Mouse (Mus musculus): ENCODE measurements around the gene Spn.
"Not testable (repeated sequence)": the region's sequence is repeated elsewhere in the genome, so short reads cannot be mapped to it uniquely, and the experiment has no call there.

Spn gene

DNA sequence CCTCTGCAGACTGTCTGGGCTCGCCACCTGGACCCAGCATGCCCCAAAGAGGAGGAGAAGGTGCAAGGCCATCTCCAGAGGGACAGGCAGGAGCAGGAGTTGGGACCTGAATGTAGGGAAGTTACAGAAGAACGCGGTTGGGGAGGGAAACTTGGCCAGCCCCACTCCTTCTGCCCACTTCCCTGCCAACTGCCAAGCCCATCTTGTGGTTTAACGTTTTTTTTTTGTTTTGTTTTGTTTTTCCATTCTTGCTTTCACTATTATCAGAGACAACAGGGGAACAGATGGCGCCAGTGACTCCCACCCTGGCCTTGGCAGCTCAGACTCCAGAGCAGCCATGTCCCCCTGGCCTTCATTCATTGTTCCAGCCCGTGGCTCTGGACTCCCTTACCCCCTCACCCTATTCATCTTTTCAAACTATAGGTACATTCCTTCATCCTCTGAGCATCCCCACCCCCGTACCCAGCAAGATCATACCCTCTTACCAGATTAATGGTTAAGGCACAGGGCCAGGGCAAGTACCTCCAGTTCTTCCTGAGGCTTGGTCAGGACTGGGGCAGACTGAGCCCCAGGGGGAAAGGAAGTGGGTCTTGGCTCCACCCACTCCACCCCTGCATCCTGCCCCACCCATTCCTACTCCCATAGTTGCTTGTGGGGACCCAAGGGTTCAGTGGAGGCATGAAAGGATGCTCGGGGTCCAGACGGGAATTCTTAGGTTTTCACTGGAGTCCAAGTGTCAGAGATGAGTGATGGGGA, at the start of gene Spn:
Gene Spn, minus strand, starts transcription at position 562 of the 756 bp plus-strand sequence.
- no peak for DNase-seq

DNA sequence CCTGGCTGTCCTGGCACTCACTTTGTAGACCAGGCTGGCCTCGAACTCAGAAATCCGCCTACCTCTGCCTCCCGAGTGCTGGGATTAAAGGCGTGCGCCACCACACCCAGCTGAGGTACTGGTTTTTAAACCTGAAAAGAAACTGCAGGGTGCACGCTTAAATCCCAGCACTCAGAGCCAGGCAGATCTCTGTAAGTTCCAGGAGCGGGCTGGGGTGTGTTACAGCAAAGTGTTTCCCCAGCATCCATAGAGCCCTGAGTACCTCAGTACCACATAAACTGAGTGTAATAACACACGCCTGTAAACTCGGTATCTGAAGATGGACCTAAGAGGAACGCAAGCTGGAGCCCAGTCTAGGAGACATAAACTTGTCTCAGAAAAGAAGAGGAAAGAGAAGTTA, 49.7 kb upstream of the Spn start:
- no peak for DNase-seq

DNA sequence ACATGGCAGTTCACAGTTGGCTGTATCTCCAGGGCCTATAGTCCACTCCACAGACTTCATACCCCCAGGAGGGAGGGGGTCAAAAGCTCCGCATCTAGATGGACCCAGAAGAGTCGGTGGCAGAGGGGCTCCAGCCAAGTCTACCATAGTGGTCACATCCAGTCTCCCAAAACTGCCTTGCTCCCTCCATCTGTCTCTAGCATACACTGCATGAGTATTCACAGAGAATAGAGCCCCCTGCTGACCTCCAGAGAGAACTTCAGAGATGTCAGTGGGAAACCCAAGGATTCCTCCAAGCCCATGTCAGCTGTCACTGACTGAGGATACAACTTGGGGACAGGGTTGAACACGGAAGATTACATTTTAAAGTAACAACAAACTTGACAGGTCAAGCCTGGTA, 48.0 kb upstream of the Spn start:
- no peak for DNase-seq

DNA sequence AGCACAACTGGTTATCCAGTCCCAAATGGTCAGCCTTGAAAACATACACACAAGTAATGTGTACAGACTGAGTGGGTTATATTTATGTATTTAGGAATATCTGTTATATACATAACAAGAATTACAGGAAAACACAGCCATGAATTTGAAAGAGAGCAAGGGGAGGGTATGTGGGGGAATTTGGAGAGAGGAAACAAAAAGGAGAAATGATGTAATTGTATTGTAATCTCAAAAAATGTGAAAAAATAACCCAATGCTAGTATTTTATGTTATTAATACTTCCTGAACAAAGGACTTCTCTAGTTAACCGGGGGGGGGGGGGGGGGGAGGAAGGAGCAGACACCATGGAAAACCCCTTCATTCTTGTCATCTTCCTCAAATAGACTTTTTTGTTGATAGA, 47.1 kb upstream of the Spn start:
- DNase-seq: no peak

DNA sequence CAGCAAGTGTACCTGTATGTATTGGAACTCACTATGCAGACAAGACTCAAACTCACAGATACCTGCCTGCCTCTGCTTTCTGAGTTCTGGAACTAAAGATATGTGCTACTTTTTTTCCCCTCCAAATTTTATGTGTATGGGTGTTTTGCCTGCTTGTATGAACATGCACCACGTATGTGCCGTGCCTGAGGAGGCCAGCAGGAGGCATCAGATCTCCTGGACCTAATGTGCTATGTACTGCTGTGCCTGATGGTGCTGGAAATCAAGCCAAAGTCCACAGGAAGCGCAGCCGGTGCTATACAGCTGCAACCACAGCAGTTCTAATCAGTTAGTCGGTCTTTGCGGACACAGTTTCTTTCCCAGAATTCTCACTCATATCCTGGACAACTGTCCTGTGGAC, 46.2 kb upstream of the Spn start:
- DNase-seq: no peak

DNA sequence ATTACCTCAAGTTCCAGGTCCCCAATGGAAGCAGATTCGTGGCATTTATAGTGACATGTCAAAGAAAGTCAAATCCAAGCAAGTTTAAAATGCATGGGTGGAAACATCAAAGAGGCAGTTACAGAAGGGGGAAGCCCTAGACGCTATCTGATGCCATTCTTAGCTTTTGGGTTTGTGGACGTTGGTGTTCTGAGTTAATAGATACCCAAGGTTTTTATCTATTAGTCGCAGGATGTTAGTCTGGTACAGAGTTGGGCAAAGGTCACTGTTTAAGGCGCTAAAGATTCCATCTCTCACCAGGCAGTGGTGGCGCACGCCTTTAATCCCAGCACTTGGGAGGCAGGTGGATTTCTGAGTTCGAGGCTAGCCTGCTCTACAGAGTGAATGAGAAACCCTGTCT, 45.7 kb upstream of the Spn start:
- no peak for DNase-seq

DNA sequence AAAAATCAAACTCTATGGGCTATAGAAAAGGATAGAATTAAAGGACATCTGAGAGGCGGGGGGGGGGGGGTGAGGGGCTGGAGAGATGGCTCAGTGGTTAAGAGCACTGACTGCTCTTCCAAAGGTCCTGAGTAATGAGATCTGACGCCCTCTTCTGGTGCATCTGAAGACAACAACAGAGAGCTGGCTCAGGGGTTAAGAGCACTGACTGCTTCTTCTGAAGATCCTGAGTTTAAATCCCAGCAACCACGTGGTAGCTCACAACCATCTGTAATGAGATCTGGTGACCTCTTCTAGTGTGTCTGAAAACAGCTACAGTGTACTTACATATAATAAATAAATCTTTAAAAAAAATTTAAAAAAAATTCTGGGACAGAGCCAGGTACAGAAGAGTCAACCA, 44.1 kb upstream of the Spn start:
- DNase-seq: not testable (repeated sequence)

DNA sequence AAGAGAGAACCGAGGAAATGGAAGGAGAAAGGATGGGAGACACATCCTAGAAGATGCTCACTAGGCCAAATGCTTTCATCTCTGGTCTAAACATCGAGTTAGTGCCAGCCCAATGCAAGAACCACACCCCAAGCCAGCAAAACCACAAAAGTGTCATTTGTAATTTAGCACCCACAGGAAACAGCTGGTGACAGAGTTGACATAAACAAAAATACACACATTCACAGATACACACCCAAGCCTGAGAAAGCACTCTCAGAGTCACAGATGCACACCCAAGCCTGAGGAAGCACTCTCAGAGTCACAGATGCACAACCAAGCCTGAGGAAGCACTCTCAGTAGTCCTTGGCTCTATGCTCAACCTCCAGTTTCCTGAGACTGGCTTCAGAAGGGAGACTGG, 43.2 kb upstream of the Spn start:
- DNase-seq: no peak

DNA sequence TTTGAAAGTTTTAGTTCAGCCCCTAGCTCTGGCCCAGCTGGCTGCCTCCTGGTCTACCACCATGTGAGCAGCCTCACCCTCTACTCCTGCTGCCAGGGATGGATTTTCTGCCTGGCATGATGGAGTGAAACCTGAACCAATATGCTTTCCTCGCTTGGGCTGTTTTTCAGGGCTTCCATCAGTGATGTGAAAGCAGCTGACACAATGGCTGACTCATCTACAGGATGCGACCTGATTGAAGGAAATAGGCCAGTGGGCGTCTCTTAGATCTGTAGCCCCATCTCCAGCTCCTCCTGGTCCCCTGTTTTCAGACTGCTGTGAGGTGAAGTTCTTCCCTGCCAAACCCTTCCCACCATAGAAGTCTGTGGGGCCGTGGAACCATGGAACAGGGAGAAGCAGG, 39.3 kb upstream of the Spn start:
- DNase-seq: no peak

DNA sequence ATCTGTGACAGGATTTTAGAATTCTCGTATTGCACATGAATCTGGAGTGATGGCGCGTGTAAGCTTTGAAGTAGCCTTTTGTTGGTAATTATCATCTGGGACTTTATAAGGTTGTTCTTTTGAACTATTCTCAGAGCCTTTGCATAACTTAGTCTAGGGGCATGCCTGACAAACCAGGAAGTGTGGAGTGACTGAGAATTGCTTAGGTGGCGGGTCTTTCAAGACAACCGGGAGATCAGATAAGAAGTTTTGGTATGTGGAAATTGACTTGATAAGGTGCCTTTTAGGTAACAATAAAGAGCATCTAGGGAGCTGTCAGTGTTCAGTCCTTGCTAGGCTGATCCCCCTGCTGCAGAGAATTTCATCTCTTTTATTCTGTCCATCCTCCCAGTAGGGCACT, 28.9 kb upstream of the Spn start:
- no peak for DNase-seq

DNA sequence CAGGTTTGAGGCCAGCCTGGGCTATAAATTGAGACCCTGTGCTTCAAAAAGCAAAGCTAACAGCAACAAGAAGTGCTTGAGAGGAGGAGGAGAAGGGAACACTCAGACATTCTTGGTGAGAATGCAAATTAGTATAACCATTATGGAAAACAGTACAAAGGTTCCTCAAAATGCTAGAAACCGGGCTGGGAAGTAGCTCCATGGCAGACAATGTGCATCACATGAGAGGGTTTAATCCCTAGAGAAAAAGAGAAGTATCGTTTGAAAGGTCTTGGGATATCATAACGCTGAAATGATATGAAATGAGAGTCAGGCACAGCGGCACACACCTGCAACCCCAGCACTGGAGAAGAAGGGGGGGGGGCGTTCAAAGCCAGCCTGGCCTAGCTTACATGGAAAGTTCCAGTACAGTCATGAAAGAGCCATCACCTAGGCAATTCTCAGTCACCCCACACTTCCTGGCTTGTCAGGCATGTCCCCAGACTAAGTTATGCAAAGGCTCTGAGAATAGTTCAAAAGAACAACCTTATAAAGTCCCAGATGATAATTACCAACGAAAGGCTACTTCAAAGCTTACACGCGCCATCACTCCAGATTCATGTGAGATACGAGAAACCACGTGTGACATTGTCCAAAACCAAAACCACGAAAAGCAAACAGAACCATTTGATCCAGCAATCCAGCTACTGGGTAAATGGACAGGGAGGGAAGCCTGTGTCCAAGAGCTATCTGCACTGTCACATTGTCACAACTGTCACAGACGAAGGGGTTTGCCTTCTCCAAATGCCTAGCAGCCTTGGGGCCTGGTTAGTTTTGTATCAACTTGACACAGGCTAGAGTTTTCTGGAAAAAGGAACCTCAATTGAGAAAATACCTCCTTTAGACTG, 28.2 kb upstream of the Spn start:
- DNase-seq: no peak

DNA sequence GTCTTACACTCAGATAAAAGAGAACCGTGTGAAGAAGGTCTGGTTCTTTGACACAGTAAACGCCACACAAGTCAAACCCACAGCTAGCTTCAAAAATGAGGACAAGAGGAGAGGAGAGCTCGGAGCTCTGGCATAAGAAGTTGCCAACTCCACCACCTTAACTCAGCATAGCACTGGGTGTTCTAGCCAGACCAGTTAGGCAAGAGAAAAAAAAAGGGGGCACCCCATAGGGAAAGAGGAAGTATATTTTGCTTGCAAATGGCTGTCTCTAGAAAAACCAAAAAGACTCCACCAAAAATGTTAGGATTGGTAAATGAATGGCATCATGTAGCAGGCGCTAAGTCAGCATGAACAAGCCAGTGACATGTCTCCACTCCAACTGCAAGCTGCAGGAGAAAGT, 26.4 kb upstream of the Spn start:
- no peak for DNase-seq

DNA sequence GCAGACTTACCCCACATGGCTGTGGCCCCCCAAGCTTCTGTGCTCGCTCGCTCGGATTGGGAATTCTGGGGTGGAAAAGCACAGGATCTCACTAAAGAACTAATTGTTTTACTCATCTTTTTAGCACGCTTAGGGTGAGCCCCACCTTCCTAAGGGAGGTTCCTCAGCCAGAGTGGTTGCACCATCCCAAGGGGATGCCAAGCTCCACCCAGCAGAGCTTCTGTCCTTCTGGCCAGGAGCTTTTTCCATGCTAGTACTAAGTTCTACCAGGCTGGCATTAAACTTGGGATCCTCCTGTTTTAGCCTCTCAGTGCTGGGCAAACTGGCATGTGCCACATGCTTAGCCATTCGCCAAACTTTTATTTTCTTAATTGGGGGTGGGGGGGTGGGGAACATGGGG, 24.9 kb upstream of the Spn start:
- DNase-seq: no peak

DNA sequence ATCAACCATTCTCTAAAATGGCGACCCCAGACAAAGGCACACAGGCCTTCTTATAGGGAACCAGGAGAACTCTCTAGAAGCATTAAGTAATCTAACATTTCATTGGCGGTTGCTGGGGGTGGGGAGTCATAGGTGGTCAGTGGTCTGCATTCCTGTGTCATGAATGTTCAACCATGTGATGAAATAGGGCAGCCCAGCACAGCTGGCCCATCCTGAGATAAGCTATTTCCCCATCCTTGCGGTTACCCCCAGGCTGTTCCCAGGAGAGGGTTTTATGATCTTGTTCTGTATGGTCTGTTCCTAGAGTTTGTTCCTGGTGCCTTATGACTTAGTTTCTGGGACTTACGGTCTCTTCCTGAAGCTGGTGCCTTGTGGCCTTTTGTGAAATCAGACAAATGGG, 19.9 kb upstream of the Spn start:
- DNase-seq: no peak

DNA sequence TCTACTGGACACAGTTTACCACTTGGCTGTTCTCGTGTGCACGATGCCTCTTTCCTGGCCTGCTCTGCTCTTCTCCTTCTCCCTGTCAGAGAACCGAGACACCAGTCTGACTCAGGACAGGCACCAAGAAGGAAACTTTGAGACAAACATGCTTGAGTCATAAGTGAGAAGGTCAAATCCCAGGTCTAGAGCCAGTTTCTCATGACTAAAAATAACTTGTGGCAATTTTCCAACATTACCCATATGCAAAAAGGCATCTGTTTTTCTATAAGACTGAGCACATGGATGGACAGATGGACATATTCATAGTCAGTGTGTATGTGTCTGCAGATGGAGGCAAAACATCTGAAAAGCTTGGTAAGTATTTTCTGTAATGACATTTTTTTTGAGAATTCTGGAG, 15.9 kb upstream of the Spn start:
- no peak for DNase-seq

DNA sequence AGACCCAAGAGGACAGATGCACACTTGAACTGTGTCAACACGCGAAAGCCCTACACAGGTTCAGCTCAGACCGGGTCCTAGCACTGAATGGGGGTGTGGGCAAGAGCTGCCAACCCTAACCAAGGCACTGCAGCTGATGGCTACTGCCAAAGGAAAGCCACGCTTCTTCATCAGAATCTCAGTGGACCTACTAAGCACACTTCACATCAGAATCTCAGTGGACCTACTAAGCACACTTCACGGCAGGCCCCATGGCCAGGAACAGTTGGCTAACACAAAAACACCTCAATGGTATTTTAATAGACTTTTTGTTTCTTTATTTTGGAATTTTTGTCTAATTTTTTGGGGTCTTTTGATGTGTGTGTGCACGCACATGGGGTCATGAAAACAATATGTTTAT, 14.8 kb upstream of the Spn start:
- DNase-seq: no peak

DNA sequence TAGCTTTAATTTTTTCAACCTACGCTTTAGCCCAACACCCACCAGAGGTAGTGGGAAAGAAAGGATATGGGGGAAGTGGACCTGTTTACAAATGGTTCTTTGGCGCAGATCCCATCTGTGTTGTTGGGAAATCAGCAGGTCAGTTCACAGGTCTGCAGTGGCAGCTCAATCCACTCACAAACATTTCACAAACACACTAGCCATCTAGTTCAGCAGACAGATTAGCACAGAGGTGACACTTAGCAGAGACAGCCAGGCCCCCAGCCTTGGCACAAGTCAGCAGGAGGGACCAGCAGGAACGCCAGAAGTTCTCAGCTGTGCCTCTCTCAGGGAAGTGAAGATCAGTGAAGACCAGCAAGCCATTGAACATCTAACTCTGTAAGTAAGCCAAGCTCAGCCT, 10.3 kb upstream of the Spn start:
- DNase-seq: no peak

DNA sequence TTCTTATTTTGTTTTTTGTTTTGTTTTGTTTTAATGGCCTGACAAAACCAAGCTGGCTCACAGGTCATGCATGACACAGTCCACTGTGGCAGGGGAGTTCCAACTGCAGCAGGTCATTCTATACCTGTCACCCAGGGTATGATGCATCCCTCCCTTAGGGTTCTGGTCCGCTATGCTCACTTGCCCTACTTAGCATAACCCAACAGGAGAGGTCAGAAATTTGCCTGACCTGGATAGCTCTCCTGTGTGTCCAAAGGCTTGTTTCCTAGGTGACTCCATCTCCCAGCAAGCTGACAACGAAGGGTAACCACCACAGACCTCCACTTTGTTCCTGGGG, 8.6 kb upstream of the Spn start:
- DNase-seq: no peak

DNA sequence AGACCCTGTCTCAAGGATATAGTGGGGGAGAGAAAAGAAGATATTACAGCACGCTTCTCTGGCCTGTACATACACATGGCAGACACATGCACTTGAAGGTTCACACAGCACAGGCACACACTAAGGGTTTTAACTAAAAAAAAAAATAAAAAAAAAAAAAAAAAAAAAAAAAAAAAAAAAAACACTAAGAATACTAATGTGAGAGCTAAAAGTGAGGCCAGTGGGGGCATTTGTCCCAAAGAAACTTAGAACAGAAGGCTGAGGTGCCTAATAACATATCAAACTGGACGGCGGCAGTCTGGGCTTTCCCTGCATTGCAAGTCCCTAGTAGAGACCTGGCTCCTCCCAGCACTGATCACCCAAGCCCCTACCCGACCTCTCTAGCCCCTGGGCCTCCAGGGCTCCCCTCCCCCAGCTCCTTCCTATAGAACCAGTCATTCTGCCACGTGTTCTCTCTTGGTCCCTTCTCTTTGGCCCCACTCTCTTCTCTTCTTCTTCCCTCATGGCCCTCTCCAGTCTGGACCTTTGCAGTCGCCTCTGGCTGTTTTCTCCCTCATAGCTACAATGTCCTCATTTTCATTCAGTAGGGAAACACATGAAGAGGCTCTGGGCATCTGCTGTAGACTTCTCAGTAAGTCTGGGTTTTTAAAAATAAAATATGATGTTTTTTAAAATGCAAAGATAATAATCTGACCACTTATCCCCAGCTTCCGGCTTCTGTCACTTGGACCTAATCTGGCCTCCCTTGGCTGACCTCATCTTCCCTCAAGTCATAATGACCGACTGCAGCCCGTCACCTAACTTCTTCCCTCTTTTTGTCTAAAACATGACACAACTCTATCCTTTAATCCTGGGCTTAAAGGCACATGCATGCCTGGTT, 8.0 kb upstream of the Spn start:
- DNase-seq: no peak

DNA sequence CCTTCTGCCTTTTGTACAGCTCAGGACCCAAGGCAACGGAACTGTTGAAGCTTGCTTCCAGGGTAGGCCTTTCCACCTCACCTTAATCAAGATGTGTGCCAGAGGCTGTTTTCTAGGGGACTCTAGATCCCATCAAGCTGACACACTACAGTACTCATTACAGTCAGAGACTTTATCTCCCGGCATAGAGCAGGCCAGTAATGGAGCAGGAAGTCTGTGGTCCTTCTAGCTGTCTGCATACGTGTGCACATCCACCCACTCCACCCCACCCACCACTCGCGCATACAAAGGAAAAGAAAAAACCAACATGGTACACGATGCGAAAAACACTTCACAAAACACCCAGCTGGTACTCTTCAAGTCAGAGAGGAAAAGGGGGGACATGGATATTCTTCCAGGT, 6.8 kb upstream of the Spn start:
- DNase-seq: no peak

DNA sequence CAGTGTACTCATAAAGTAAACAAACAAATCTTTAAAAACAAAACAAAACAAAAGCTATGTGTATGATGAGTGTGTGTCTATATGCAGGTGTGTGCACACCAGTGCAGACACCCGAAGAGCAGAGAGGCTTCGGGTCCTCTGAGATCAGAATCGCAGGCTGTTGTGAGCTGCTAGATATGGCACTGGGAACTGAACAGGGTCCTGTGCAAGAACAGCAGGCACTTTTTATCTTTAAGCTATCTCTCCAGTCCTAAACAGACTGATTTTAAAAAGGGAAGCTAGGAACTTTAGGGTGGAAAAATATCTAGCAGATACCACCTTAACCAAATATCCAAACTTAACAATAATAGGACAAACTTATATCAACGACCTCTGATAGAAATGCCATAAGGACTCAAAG, 5.0 kb upstream of the Spn start:
- DNase-seq: no peak

DNA sequence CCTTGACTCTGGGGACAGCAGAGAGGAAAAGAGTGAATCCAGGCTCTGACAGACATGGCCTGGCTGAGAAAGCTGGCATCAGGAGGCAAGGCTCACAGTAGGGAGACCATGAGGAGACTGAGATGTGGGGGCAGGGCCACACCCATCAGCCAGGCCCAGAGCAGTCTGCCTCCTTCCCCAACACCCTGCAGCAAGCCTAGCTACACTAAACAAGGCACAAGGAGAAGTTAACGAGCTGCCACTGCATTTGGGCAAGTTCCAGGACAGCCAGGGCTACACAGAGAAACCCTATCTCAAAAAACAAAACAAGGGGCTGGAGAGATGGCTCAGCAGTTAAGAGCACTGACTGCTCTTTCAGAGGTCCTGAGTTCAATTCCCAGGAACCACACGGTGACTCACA, 4.6 kb upstream of the Spn start:
- no peak for DNase-seq

DNA sequence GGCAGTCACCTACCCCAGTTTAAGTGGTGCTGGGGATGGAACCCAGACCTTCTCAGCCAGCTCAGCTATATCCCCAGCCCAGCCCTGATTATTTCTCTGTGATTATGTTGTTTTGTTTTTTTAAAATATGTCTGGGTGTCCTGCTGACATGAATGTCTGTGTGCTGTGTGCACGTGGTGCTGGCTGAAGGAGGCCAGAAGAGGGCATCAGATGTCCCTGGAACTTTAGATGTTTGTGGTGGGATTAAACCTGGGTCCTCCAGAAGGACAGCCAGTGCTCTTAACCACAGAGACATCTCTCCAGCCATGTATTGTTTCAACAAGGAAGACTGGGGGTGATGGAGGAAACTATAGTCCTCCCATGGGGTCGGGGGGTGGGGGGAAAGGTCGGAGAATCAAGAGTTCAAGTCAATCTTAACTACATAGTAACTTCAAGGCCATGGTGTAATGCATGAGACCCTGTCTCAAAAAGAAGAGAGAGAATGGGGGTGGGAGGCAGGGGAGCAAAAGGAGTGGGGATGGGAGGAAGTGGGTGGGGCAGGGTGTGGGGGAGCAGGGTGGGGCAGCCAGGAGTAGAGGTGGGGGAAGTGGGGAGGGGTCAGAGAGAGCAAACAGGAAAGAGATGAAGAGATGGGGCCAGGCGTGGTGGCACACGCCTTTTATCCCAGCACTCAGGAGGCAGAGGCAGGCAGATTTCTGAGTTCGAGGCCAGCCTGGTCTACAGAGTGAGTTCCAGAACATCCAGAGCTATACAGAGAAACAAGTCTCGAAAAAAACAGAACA, 3.2 kb upstream of the Spn start:
- no peak for DNase-seq

Data from cerebellum, adult 9-10 months (tissue).